Mouse (Mus musculus): Measurements from ENCODE around the gene Ptdss2. TPM values are rescaled to one million over a fixed set of nuclear protein-coding genes. Genes with fewer than 3 reads are reported as not detected.

The Ptdss2 gene
- total RNA-seq, 2 experiments from 2014 or later = 5.8 to 9.2 TPM

GRCm38 (mm10) chr7:141206182-141206937 lies 84.2 kb downstream of the Ptdss2 start:
- ATAC-seq (replicated peaks; ENCODE audit: poor library complexity) = peak; percentile 28; the same call in 1 of the 2 replicates

Other genes starting within 250 kb of the Ptdss2 start
- gene Psmd13, start 240.4 kb upstream of the Ptdss2 start, total RNA-seq (2015) = 85.9 and 103 TPM in 2 replicates
- 197 and 208 TPM in 2 replicates for gene Psmd13, start 240.4 kb upstream of the Ptdss2 start, total RNA-seq (2017)
- gene Sirt3, start 240.1 kb upstream of the Ptdss2 start, total RNA-seq (2015) = 22.9 and 23.0 TPM in 2 replicates
- gene Sirt3, start 240.1 kb upstream of the Ptdss2 start, total RNA-seq (2017) = 30.0 and 31.9 TPM in 2 replicates
- gene Cox8b, start 221.9 kb upstream of the Ptdss2 start, total RNA-seq (2015) = not detected in 2 replicates
- gene Cox8b, start 221.9 kb upstream of the Ptdss2 start, total RNA-seq (2017) = not detected in 2 replicates
- not detected in 2 replicates for gene Nlrp6, start 201.5 kb upstream of the Ptdss2 start, total RNA-seq (2015)
- gene Nlrp6, start 201.5 kb upstream of the Ptdss2 start, total RNA-seq (2017) = not detected in 2 replicates
- 5.1 and 7.3 TPM in 2 replicates for gene Pgghg, start 181.0 kb upstream of the Ptdss2 start, total RNA-seq (2015)
- gene Pgghg, start 181.0 kb upstream of the Ptdss2 start, total RNA-seq (2017) = 8.2 and 9.0 TPM in 2 replicates
- 0.83 and 1.1 TPM in 2 replicates for gene Ifitm5, start 172.1 kb upstream of the Ptdss2 start, total RNA-seq (2015)
- not detected in 2 replicates for gene Ifitm5, start 172.1 kb upstream of the Ptdss2 start, total RNA-seq (2017)
- not detected in 2 replicates for gene Gm45717, start 166.4 kb upstream of the Ptdss2 start, total RNA-seq (2015)
- gene Gm45717, start 166.4 kb upstream of the Ptdss2 start, total RNA-seq (2017) = 1.1 TPM in 1 of 2 replicates, not detected in the other
- 577 and 637 TPM in 2 replicates for gene Ifitm2, start 166.4 kb upstream of the Ptdss2 start, total RNA-seq (2015)
- 287 and 322 TPM in 2 replicates for gene Ifitm2, start 166.4 kb upstream of the Ptdss2 start, total RNA-seq (2017)
- 57.8 and 89.8 TPM in 2 replicates for gene Ifitm1, start 155.2 kb upstream of the Ptdss2 start, total RNA-seq (2015)
- 33.7 and 37.5 TPM in 2 replicates for gene Ifitm1, start 155.2 kb upstream of the Ptdss2 start, total RNA-seq (2017)
- 147 and 203 TPM in 2 replicates for gene Ifitm3, start 111.6 kb upstream of the Ptdss2 start, total RNA-seq (2015)
- gene Ifitm3, start 111.6 kb upstream of the Ptdss2 start, total RNA-seq (2017) = 49.4 and 56.2 TPM in 2 replicates
- gene Ifitm6, start 104.5 kb upstream of the Ptdss2 start, total RNA-seq (2015) = 81.7 and 90.1 TPM in 2 replicates
- gene Ifitm6, start 104.5 kb upstream of the Ptdss2 start, total RNA-seq (2017) = 37.7 and 55.9 TPM in 2 replicates
- gene Gm17387, start 93.3 kb upstream of the Ptdss2 start, total RNA-seq (2015) = not detected in 2 replicates
- gene Gm17387, start 93.3 kb upstream of the Ptdss2 start, total RNA-seq (2017) = not detected in 2 replicates
- 0.84 and 1.3 TPM in 2 replicates for gene B4galnt4, start 61.3 kb upstream of the Ptdss2 start, total RNA-seq (2015)
- 1.5 and 2.8 TPM in 2 replicates for gene B4galnt4, start 61.3 kb upstream of the Ptdss2 start, total RNA-seq (2017)
- 1.0 and 2.2 TPM in 2 replicates for gene Pkp3, start 44.2 kb upstream of the Ptdss2 start, total RNA-seq (2015)
- gene Pkp3, start 44.2 kb upstream of the Ptdss2 start, total RNA-seq (2017) = 0.10 and 1.1 TPM in 2 replicates
- gene Sigirr, start 21.8 kb upstream of the Ptdss2 start, total RNA-seq (2015) = 12.3 and 12.6 TPM in 2 replicates
- 5.8 and 14.0 TPM in 2 replicates for gene Sigirr, start 21.8 kb upstream of the Ptdss2 start, total RNA-seq (2017)
- not detected in 2 replicates for gene Ano9, start 4.6 kb upstream of the Ptdss2 start, total RNA-seq (2015)
- not detected in 2 replicates for gene Ano9, start 4.6 kb upstream of the Ptdss2 start, total RNA-seq (2017)
- gene Rnh1, start 50.5 kb downstream of the Ptdss2 start, total RNA-seq (2015) = 36.0 and 41.3 TPM in 2 replicates
- gene Rnh1, start 50.5 kb downstream of the Ptdss2 start, total RNA-seq (2017) = 43.4 and 57.6 TPM in 2 replicates
- gene Hras, start 71.6 kb downstream of the Ptdss2 start, total RNA-seq (2015) = 30.5 and 40.6 TPM in 2 replicates
- gene Hras, start 71.6 kb downstream of the Ptdss2 start, total RNA-seq (2017) = 19.9 and 23.7 TPM in 2 replicates
- gene Lrrc56, start 71.8 kb downstream of the Ptdss2 start, total RNA-seq (2015) = 0.39 and 0.84 TPM in 2 replicates
- 0.50 and 3.4 TPM in 2 replicates for gene Lrrc56, start 71.8 kb downstream of the Ptdss2 start, total RNA-seq (2017)
- 0.20 and 0.89 TPM in 2 replicates for gene Lmntd2, start 91.7 kb downstream of the Ptdss2 start, total RNA-seq (2015)
- 0.10 TPM in 1 of 2 replicates, not detected in the other for gene Lmntd2, start 91.7 kb downstream of the Ptdss2 start, total RNA-seq (2017)
- 3.2 and 4.3 TPM in 2 replicates for gene Rassf7, start 93.5 kb downstream of the Ptdss2 start, total RNA-seq (2015)
- gene Rassf7, start 93.5 kb downstream of the Ptdss2 start, total RNA-seq (2017) = 2.2 and 6.6 TPM in 2 replicates
- gene Phrf1, start 106.4 kb downstream of the Ptdss2 start, total RNA-seq (2015) = 51.0 and 53.0 TPM in 2 replicates
- 60.4 and 62.2 TPM in 2 replicates for gene Phrf1, start 106.4 kb downstream of the Ptdss2 start, total RNA-seq (2017)
- gene Irf7, start 144.1 kb downstream of the Ptdss2 start, total RNA-seq (2015) = 2.4 and 3.0 TPM in 2 replicates
- 2.9 and 4.7 TPM in 2 replicates for gene Irf7, start 144.1 kb downstream of the Ptdss2 start, total RNA-seq (2017)
- not detected in 2 replicates for gene Cdhr5, start 154.4 kb downstream of the Ptdss2 start, total RNA-seq (2015)
- not detected in 2 replicates for gene Cdhr5, start 154.4 kb downstream of the Ptdss2 start, total RNA-seq (2017)
- gene Sct, start 156.8 kb downstream of the Ptdss2 start, total RNA-seq (2015) = not detected in 2 replicates
- gene Sct, start 156.8 kb downstream of the Ptdss2 start, total RNA-seq (2017) = not detected in 2 replicates
- gene Drd4, start 169.6 kb downstream of the Ptdss2 start, total RNA-seq (2015) = not detected in 2 replicates
- gene Drd4, start 169.6 kb downstream of the Ptdss2 start, total RNA-seq (2017) = not detected in 2 replicates
- 33.6 and 33.7 TPM in 2 replicates for gene Deaf1, start 205.3 kb downstream of the Ptdss2 start, total RNA-seq (2015)
- gene Deaf1, start 205.3 kb downstream of the Ptdss2 start, total RNA-seq (2017) = 19.8 and 23.0 TPM in 2 replicates
- 11.1 and 11.7 TPM in 2 replicates for gene Tmem80, start 205.4 kb downstream of the Ptdss2 start, total RNA-seq (2015)
- gene Tmem80, start 205.4 kb downstream of the Ptdss2 start, total RNA-seq (2017) = 9.1 and 9.2 TPM in 2 replicates
- gene Eps8l2, start 216.5 kb downstream of the Ptdss2 start, total RNA-seq (2015) = 0.67 TPM in 1 of 2 replicates, not detected in the other
- not detected in 2 replicates for gene Eps8l2, start 216.5 kb downstream of the Ptdss2 start, total RNA-seq (2017)

Data from megakaryocyte progenitor cell, adult 5-6 weeks (primary cell).